Mouse (Mus musculus) hindbrain, embryonic 10.5 days (tissue): ENCODE measurements around the gene Mcm6. TPM values are rescaled to one million over a fixed set of nuclear protein-coding genes. Genes with fewer than 3 reads are reported as not detected.
"Not testable (repeated sequence)": the region's sequence is repeated elsewhere in the genome, so short reads cannot be mapped to it uniquely, and the experiment has no call there.

Experiments
- DNase-seq: peaks from one replicate; pipeline ENCODE4 v3.0.0-alpha.2; 2017; ENCODE audit warnings: low spot score
- H3K27ac ChIP-seq: fragments of 300-500 bp; sonication (generic); 2 replicates; pipeline ENCODE4 v1.5.1; 2016; ENCODE audit warnings: mild to moderate bottlenecking, moderate library complexity
- H3K27me3 ChIP-seq: fragments of 300-500 bp; sonication (generic); 2 replicates; pipeline ENCODE4 v1.6.1; 2016; ENCODE audit warnings: mild to moderate bottlenecking; ENCODE audit not compliant: poor library complexity, insufficient read depth, severe bottlenecking
- H3K36me3 ChIP-seq: fragments of 300-500 bp; sonication (generic); 2 replicates; pipeline ENCODE4 v1.6.1; 2016; ENCODE audit warnings: mild to moderate bottlenecking, moderate library complexity
- H3K4me1 ChIP-seq: fragments of 300-500 bp; sonication (generic); replicated peaks from 2 replicates; pipeline ENCODE4 v1.6.1; 2016; ENCODE audit warnings: mild to moderate bottlenecking
- H3K4me3 ChIP-seq: fragments of 300-500 bp; sonication (generic); 2 replicates; pipeline ENCODE4 v1.5.1; 2016; ENCODE audit warnings: mild to moderate bottlenecking, moderate library complexity
- H3K9me3 ChIP-seq: fragments of 300-500 bp; sonication (generic); 2 replicates; pipeline ENCODE4 v1.6.1; 2016; ENCODE audit warnings: mild to moderate bottlenecking, moderate library complexity
- WGBS: fragments of 180-500 bp; shearing (Covaris S2); methylation state at CpG from one replicate; pipeline ENCODE4 v1.1.7; 2016; 5-methylcytosine and 5-hydroxymethylcytosine counted together
- polyA plus RNA-seq: library from polyadenylated mRNA; unstranded; fragments of >200 nt; fragmentation: Nextera tagmentation; extraction: Ambion mirVana; gene quantifications from 2 replicates; pipeline ENCODE4 v1.2.1, GENCODE M21; 2016

The Mcm6 gene
- polyA plus RNA-seq, 1 experiment from 2014 or later = 267 TPM

GRCm38 (mm10) chr1:128324776-128325175 lies 34.7 kb downstream of the Mcm6 start:
- Histone ChIP-seq H3K9me3 (no peaks in the 10 kb centered on the region), H3K4me3 (no peak overlapping the region), H3K27me3 (no peaks in the 10 kb centered on the region), H3K4me1 (no peaks in the 10 kb centered on the region), H3K36me3 (peaks cover 57% of the 10 kb centered on the region), H3K27ac (no peak overlapping the region)
- DNase-seq = no peak
- WGBS = 82% methylated on average over 2 of the region's 2 CpGs

GRCm38 (mm10) chr1:128323026-128323643 lies 36.3 kb downstream of the Mcm6 start:
- no peaks in the 10 kb centered on the region for H3K27me3 ChIP-seq
- 89% methylated on average over 8 of the region's 8 CpGs for WGBS

GRCm38 (mm10) chr1:128319266-128319665 lies 40.2 kb downstream of the Mcm6 start:
- H3K27ac ChIP-seq, H3K4me1 ChIP-seq, H3K4me3 ChIP-seq, DNase-seq, H3K9me3 ChIP-seq, H3K27me3 ChIP-seq: not testable (repeated sequence)
- WGBS = 89% methylated on average over 6 of the region's 6 CpGs
- H3K36me3 ChIP-seq = peaks cover 11% of the 10 kb centered on the region

More at GRCm38 (mm10) chr1:128323026-128323643, 36.3 kb downstream of the Mcm6 start:
- Histone ChIP-seq H3K27ac (no peak overlapping the region), H3K9me3 (no peaks in the 10 kb centered on the region), H3K36me3 (peaks cover 40% of the 10 kb centered on the region), H3K4me3 (no peak overlapping the region), H3K4me1 (no peaks in the 10 kb centered on the region)
- DNase-seq = no peak

GRCm38 (mm10) chr1:128314665-128315064 lies 44.8 kb downstream of the Mcm6 start:
- 68% methylated on average over 4 of the region's 4 CpGs for WGBS
- Histone ChIP-seq H3K36me3 (peaks cover 4% of the 10 kb centered on the region; the same call in 1 of the 2 replicates), H3K4me3 (no peak overlapping the region), H3K4me1 (no peaks in the 10 kb centered on the region), H3K9me3 (no peaks in the 10 kb centered on the region), H3K27ac (no peak overlapping the region), H3K27me3 (no peaks in the 10 kb centered on the region)
- no peak for DNase-seq

- Histone ChIP-seq H3K4me1 (no peaks in the 10 kb centered on the region), H3K27ac (no peak overlapping the region), H3K27me3 (no peaks in the 10 kb centered on the region), H3K4me3 (no peak overlapping the region), H3K36me3 (peaks cover 10% of the 10 kb centered on the region), H3K9me3 (no peaks in the 10 kb centered on the region)
- 79% methylated on average over 3 of the region's 3 CpGs for WGBS
- DNase-seq = no peak
Measured at GRCm38 (mm10) chr1:128309043-128309442, 50.4 kb downstream of the Mcm6 start.

GRCm38 (mm10) chr1:128303900-128304299 lies 55.6 kb downstream of the Mcm6 start:
- 89% methylated on average over 16 of the region's 16 CpGs for WGBS
- Histone ChIP-seq H3K27ac (no peak overlapping the region), H3K36me3 (peaks cover 23% of the 10 kb centered on the region), H3K27me3 (no peaks in the 10 kb centered on the region), H3K4me1 (no peaks in the 10 kb centered on the region), H3K9me3 (no peaks in the 10 kb centered on the region), H3K4me3 (no peak overlapping the region)
- no peak for DNase-seq

DNA sequence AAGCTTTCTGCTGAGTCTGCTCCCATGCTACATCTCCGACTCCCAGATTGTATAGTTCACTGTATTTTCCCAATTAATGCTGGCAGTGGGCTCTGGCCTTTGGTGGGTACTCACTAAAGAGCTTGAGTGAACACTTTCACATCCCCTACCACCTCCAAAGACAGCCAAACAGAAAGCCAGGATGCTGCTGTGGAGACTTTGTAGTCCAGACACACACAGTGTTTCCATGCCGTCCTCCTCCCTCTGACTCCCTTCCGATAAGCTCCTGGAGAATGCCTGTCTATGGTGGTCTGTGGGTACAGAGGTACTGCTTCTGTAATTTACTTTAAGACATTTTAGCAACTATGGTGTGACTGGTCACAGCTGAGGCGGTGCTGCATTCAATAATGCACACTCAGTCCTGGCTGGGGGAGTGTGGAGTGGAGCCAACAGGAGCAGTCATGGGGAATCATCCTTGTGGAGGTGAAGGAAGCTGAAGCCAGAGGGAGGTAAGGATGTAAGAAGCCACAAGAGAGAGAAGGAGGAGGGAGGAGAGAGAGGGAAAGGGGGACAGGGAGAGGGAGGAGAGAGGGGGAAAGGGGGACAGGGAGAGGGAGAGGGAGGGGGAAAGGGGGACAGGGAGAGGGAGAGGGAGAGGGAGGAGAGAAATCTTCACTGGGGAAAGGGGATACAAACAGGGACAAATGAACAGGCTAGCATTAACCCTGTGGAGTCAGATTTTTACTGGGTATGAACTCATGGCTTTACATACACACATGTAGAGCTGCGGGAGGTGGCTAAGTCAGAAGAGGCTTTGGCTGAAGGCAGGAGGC lies 63.5 kb downstream of the Mcm6 start:
- WGBS = 84% methylated on average over 5 of the region's 5 CpGs
- Histone ChIP-seq H3K4me1 (no peaks in the 10 kb centered on the region), H3K4me3 (no peak overlapping the region), H3K36me3 (peaks cover 5% of the 10 kb centered on the region; the same call in 1 of the 2 replicates), H3K9me3 (no peaks in the 10 kb centered on the region), H3K27me3 (no peaks in the 10 kb centered on the region), H3K27ac (no peak overlapping the region)
- DNase-seq = no peak

GRCm38 (mm10) chr1:128295296-128295695 lies 64.2 kb downstream of the Mcm6 start:
- WGBS = 76% methylated on average over 8 of the region's 8 CpGs

GRCm38 (mm10) chr1:128293524-128293923 lies 65.9 kb downstream of the Mcm6 start:
- H3K27me3 ChIP-seq = no peaks in the 10 kb centered on the region
- 93% methylated on average over 12 of the region's 12 CpGs for WGBS
- no peak overlapping the region for H3K27ac ChIP-seq
- H3K9me3 ChIP-seq = no peaks in the 10 kb centered on the region
- H3K36me3 ChIP-seq = peaks cover 9% of the 10 kb centered on the region; the same call in 1 of the 2 replicates
- H3K4me1 ChIP-seq = 0 out of 2 replicates have a peak, but pooled peaks cover 3% of the 10 kb centered on the region
- no peak for DNase-seq
- no peak overlapping the region for H3K4me3 ChIP-seq

More at GRCm38 (mm10) chr1:128295296-128295695, 64.2 kb downstream of the Mcm6 start:
- Histone ChIP-seq H3K9me3 (no peaks in the 10 kb centered on the region), H3K27ac (no peak overlapping the region), H3K4me3 (no peak overlapping the region), H3K36me3 (peaks cover 7% of the 10 kb centered on the region), H3K27me3 (no peaks in the 10 kb centered on the region), H3K4me1 (no peaks in the 10 kb centered on the region)
- no peak for DNase-seq

DNA sequence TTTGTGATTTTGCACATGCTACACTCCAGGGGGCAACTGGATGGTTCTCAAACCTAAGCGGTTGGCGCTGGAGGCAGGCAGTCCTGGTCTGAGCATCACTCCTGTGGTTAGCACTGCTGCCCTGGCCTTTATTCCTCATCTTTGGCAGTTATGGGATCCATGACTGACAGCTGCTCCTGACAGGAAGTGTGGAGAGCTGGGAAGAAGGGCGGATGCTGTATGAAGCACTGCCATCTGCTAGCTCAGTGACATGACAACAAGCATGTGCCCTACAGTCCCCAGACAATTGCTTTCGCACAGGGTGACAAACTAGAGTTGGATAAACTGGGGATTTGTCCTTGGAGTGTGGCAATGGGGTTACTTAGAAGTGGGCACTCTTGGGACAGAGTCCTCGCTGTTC lies 69.2 kb downstream of the Mcm6 start:
- no peak overlapping the region for H3K4me3 ChIP-seq
- peaks cover 33% of the 10 kb centered on the region for H3K36me3 ChIP-seq
- H3K9me3 ChIP-seq = no peaks in the 10 kb centered on the region
- DNase-seq = no peak
- WGBS = 92% methylated on average over 5 of the region's 5 CpGs
- no peaks in the 10 kb centered on the region for H3K27me3 ChIP-seq
- 0 out of 2 replicates have a peak, but pooled peaks cover 3% of the 10 kb centered on the region for H3K4me1 ChIP-seq
- H3K27ac ChIP-seq = no peak overlapping the region

DNA sequence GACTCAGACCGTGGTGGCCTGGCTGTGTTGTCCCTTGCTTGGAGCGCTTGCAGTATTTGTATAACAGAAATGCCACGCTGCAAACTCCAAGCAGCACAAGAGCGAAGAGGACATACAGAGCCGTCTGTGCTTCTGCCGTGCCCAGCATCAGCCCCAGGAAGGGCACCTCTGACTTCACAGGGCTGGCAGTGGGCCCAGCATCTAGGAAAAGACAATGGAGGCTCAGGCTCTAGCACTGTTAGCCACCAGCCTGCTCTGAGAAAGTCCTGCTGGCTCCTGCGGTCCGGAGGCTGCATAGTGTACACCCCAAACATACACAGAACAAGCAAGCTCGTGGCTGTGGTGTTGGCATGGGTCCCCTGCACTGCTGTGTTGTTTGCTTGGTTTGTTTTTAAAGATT lies 74.3 kb downstream of the Mcm6 start:
- no peaks in the 10 kb centered on the region for H3K27me3 ChIP-seq
- no peak overlapping the region for H3K4me3 ChIP-seq
- H3K36me3 ChIP-seq = peaks cover 75% of the 10 kb centered on the region
- no peak for DNase-seq
- no peak overlapping the region for H3K27ac ChIP-seq
- 92% methylated on average over 9 of the region's 9 CpGs for WGBS
- H3K9me3 ChIP-seq = no peaks in the 10 kb centered on the region
- H3K4me1 ChIP-seq = 0 out of 2 replicates have a peak, but pooled peaks cover 3% of the 10 kb centered on the region

GRCm38 (mm10) chr1:128284157-128284690 lies 75.2 kb downstream of the Mcm6 start:
- DNase-seq = no peak
- Histone ChIP-seq H3K9me3 (no peaks in the 10 kb centered on the region), H3K27me3 (no peaks in the 10 kb centered on the region), H3K27ac (no peak overlapping the region), H3K4me3 (no peak overlapping the region), H3K36me3 (peaks cover 84% of the 10 kb centered on the region), H3K4me1 (0 out of 2 replicates have a peak, but pooled peaks cover 3% of the 10 kb centered on the region)
- 93% methylated on average over 8 of the region's 8 CpGs for WGBS

DNA sequence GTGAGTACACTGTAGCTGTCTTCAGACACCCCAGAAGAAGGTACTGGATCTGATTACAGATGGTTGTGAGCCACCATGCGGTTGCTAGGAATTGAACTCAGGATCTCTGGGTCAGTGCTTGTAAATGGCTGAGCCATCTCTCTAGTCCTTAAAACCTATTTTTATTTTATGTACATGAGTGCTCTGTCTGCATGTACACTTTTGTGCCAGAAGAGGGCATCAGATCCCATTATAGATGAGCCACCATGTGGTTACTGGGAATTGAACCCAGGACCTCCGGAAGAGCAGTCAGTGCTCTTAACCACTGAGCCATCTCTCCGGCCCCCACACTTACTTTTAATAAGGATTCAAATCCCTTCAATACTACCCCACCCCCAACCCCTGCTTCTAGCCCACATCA lies 76.5 kb downstream of the Mcm6 start:
- 91% methylated on average over 3 of the region's 3 CpGs for WGBS
- H3K27ac ChIP-seq = no peak overlapping the region
- no peaks in the 10 kb centered on the region for H3K27me3 ChIP-seq
- no peak for DNase-seq
- H3K36me3 ChIP-seq = peaks cover 90% of the 10 kb centered on the region
- no peaks in the 10 kb centered on the region for H3K9me3 ChIP-seq
- H3K4me1 ChIP-seq = no peaks in the 10 kb centered on the region
- no peak overlapping the region for H3K4me3 ChIP-seq
